Mouse (Mus musculus) heart, postnatal 25 days (tissue): Measurements from ENCODE around the gene Dusp22. TPM values are rescaled to one million over a fixed set of nuclear protein-coding genes. Genes with fewer than 3 reads are reported as not detected.

Experiments used
- total RNA-seq, 2 experiments: library from RNA; stranded (reverse); gene quantifications; 2 replicates each; pipeline ENCODE4 v1.2.3; 2021

Dusp22 gene
- total RNA-seq, 2 experiments from 2014 or later: 22.6 to 24.9 TPM

Other genes starting within 250 kb of the Dusp22 start
- gene Uqcrfs1, start 114.6 kb upstream of the Dusp22 start, total RNA-seq: 1,000 to 10,000 TPM; 1,260 to 1,275 TPM
- gene Irf4, start 89.2 kb downstream of the Dusp22 start, total RNA-seq: 1 to 10 TPM in 1 of 2 experiments, under 1 TPM in 1; 0.99 to 1.3 TPM